Mouse (Mus musculus): ENCODE data around the gene Mapk10. TPM values are rescaled to one million over a fixed set of nuclear protein-coding genes. Genes with fewer than 3 reads are reported as not detected.
"Not testable (repeated sequence)": the region's sequence is repeated elsewhere in the genome, so short reads cannot be mapped to it uniquely, and the experiment has no call there.

Gene Mapk10
- polyA plus RNA-seq, 1 experiment from 2014 or later, result 7.2 TPM

- WGBS, result 79% methylated on average over 17 of the region's 17 CpGs
- not testable (repeated sequence) for H3K4me1 ChIP-seq (ENCODE audit: control insufficient read depth, insufficient read depth, low read length); H3K36me3 ChIP-seq (ENCODE audit: control insufficient read depth, insufficient read depth, low read length); ATAC-seq (ENCODE audit: insufficient read depth, low FRiP score); H3K4me3 ChIP-seq (replicated peaks; ENCODE audit: low read length); H3K27me3 ChIP-seq (ENCODE audit: control insufficient read depth, insufficient read depth, low read length); H3K27ac ChIP-seq (ENCODE audit: low read length); H3K4me2 ChIP-seq (ENCODE audit: low read depth, low read length); H3K9me3 ChIP-seq (replicated peaks; ENCODE audit: control insufficient read depth, low read length); H3K9ac ChIP-seq (ENCODE audit: low read length)
Observed at GRCm38 (mm10) chr5:102943864-102944630, 267.1 kb downstream of the Mapk10 start.

- H3K4me2 ChIP-seq (ENCODE audit: low read depth, low read length), result no peak overlapping the region
- no peaks in the 10 kb centered on the region for H3K9me3 ChIP-seq (replicated peaks; ENCODE audit: control insufficient read depth, low read length)
- no peak overlapping the region for H3K9ac ChIP-seq (ENCODE audit: low read length)
- no peaks in the 10 kb centered on the region for H3K27me3 ChIP-seq (ENCODE audit: control insufficient read depth, insufficient read depth, low read length)
- H3K36me3 ChIP-seq (ENCODE audit: control insufficient read depth, insufficient read depth, low read length), result no peaks in the 10 kb centered on the region
- no peak overlapping the region for H3K27ac ChIP-seq (ENCODE audit: low read length)
- H3K4me1 ChIP-seq (ENCODE audit: control insufficient read depth, insufficient read depth, low read length), result no peaks in the 10 kb centered on the region
- no peak overlapping the region for H3K4me3 ChIP-seq (replicated peaks; ENCODE audit: low read length)
- WGBS, result 52% methylated on average over 6 of the region's 6 CpGs
- ATAC-seq (ENCODE audit: insufficient read depth, low FRiP score), result no peak
Observed at GRCm38 (mm10) chr5:102930161-102930560, 281.0 kb downstream of the Mapk10 start.

- H3K27ac ChIP-seq (ENCODE audit: low read length), result no peak overlapping the region
- ATAC-seq (ENCODE audit: insufficient read depth, low FRiP score), result no peak
- no peaks in the 10 kb centered on the region for H3K27me3 ChIP-seq (ENCODE audit: control insufficient read depth, insufficient read depth, low read length)
- H3K36me3 ChIP-seq (ENCODE audit: control insufficient read depth, insufficient read depth, low read length), result no peaks in the 10 kb centered on the region
- H3K4me3 ChIP-seq (replicated peaks; ENCODE audit: low read length), result no peak overlapping the region
- H3K9ac ChIP-seq (ENCODE audit: low read length), result no peak overlapping the region
- no peak overlapping the region for H3K4me2 ChIP-seq (ENCODE audit: low read depth, low read length)
- WGBS, result 81% methylated on average over 5 of the region's 5 CpGs
- no peaks in the 10 kb centered on the region for H3K4me1 ChIP-seq (ENCODE audit: control insufficient read depth, insufficient read depth, low read length)
- no peaks in the 10 kb centered on the region for H3K9me3 ChIP-seq (replicated peaks; ENCODE audit: control insufficient read depth, low read length)
Observed at GRCm38 (mm10) chr5:102926786-102927185, 284.3 kb downstream of the Mapk10 start.

GRCm38 (mm10) chr5:102920199-102920598 lies 290.9 kb downstream of the Mapk10 start:
- ATAC-seq (ENCODE audit: insufficient read depth, low FRiP score), result no peak

GRCm38 (mm10) chr5:102905441-102906211 lies 305.5 kb downstream of the Mapk10 start:
- Histone ChIP-seq H3K4me3 (replicated peaks; ENCODE audit: low read length) (no peak overlapping the region), H3K27me3 (ENCODE audit: control insufficient read depth, insufficient read depth, low read length) (no peaks in the 10 kb centered on the region), H3K36me3 (ENCODE audit: control insufficient read depth, insufficient read depth, low read length) (no peaks in the 10 kb centered on the region), H3K4me1 (ENCODE audit: control insufficient read depth, insufficient read depth, low read length) (no peaks in the 10 kb centered on the region), H3K27ac (ENCODE audit: low read length) (no peak overlapping the region), H3K9me3 (replicated peaks; ENCODE audit: control insufficient read depth, low read length) (no peaks in the 10 kb centered on the region), H3K4me2 (ENCODE audit: low read depth, low read length) (no peak overlapping the region), H3K9ac (ENCODE audit: low read length) (no peak overlapping the region)
- 43% methylated on average over 13 of the region's 13 CpGs for WGBS
- ATAC-seq (ENCODE audit: insufficient read depth, low FRiP score), result no peak

More at GRCm38 (mm10) chr5:102920199-102920598, 290.9 kb downstream of the Mapk10 start:
- no peak overlapping the region for H3K27ac ChIP-seq (ENCODE audit: low read length)
- H3K27me3 ChIP-seq (ENCODE audit: control insufficient read depth, insufficient read depth, low read length), result no peaks in the 10 kb centered on the region
- 85% methylated on average over 2 of the region's 2 CpGs for WGBS
- H3K9ac ChIP-seq (ENCODE audit: low read length), result no peak overlapping the region
- H3K4me3 ChIP-seq (replicated peaks; ENCODE audit: low read length), result no peak overlapping the region
- no peaks in the 10 kb centered on the region for H3K9me3 ChIP-seq (replicated peaks; ENCODE audit: control insufficient read depth, low read length)
- no peaks in the 10 kb centered on the region for H3K36me3 ChIP-seq (ENCODE audit: control insufficient read depth, insufficient read depth, low read length)
- no peaks in the 10 kb centered on the region for H3K4me1 ChIP-seq (ENCODE audit: control insufficient read depth, insufficient read depth, low read length)
- H3K4me2 ChIP-seq (ENCODE audit: low read depth, low read length), result no peak overlapping the region

- H3K27me3 ChIP-seq (ENCODE audit: control insufficient read depth, insufficient read depth, low read length), result no peaks in the 10 kb centered on the region
- no peaks in the 10 kb centered on the region for H3K9me3 ChIP-seq (replicated peaks; ENCODE audit: control insufficient read depth, low read length)
- no peak overlapping the region for H3K9ac ChIP-seq (ENCODE audit: low read length)
- WGBS, result 81% methylated on average over 12 of the region's 12 CpGs
- H3K27ac ChIP-seq (ENCODE audit: low read length), result no peak overlapping the region
- no peaks in the 10 kb centered on the region for H3K36me3 ChIP-seq (ENCODE audit: control insufficient read depth, insufficient read depth, low read length)
- ATAC-seq (ENCODE audit: insufficient read depth, low FRiP score), result no peak
- H3K4me1 ChIP-seq (ENCODE audit: control insufficient read depth, insufficient read depth, low read length), result no peaks in the 10 kb centered on the region
- no peak overlapping the region for H3K4me3 ChIP-seq (replicated peaks; ENCODE audit: low read length)
- H3K4me2 ChIP-seq (ENCODE audit: low read depth, low read length), result no peak overlapping the region
Observed at GRCm38 (mm10) chr5:102904066-102904465, 307.1 kb downstream of the Mapk10 start.

- no peaks in the 10 kb centered on the region for H3K27me3 ChIP-seq (ENCODE audit: control insufficient read depth, insufficient read depth, low read length)
- no peak for ATAC-seq (ENCODE audit: insufficient read depth, low FRiP score)
- peaks cover 3% of the 10 kb centered on the region; the same call in 1 of the 2 replicates for H3K4me1 ChIP-seq (ENCODE audit: control insufficient read depth, insufficient read depth, low read length)
- H3K27ac ChIP-seq (ENCODE audit: low read length), result no peak overlapping the region
- 85% methylated on average over 9 of the region's 9 CpGs for WGBS
- H3K36me3 ChIP-seq (ENCODE audit: control insufficient read depth, insufficient read depth, low read length), result no peaks in the 10 kb centered on the region
- no peak overlapping the region for H3K4me2 ChIP-seq (ENCODE audit: low read depth, low read length)
- no peak overlapping the region for H3K4me3 ChIP-seq (replicated peaks; ENCODE audit: low read length)
- no peaks in the 10 kb centered on the region for H3K9me3 ChIP-seq (replicated peaks; ENCODE audit: control insufficient read depth, low read length)
- no peak overlapping the region for H3K9ac ChIP-seq (ENCODE audit: low read length)
Observed at GRCm38 (mm10) chr5:102903487-102903886, 307.6 kb downstream of the Mapk10 start.

- H3K4me1 ChIP-seq (ENCODE audit: control insufficient read depth, insufficient read depth, low read length), result peaks cover 3% of the 10 kb centered on the region; the same call in 1 of the 2 replicates
- H3K27ac ChIP-seq (ENCODE audit: low read length), result no peak overlapping the region
- no peaks in the 10 kb centered on the region for H3K36me3 ChIP-seq (ENCODE audit: control insufficient read depth, insufficient read depth, low read length)
- no peak overlapping the region for H3K9ac ChIP-seq (ENCODE audit: low read length)
- no peak for ATAC-seq (ENCODE audit: insufficient read depth, low FRiP score)
- no peak overlapping the region for H3K4me2 ChIP-seq (ENCODE audit: low read depth, low read length)
- no peaks in the 10 kb centered on the region for H3K9me3 ChIP-seq (replicated peaks; ENCODE audit: control insufficient read depth, low read length)
- no peak overlapping the region for H3K4me3 ChIP-seq (replicated peaks; ENCODE audit: low read length)
- H3K27me3 ChIP-seq (ENCODE audit: control insufficient read depth, insufficient read depth, low read length), result no peaks in the 10 kb centered on the region
- 77% methylated on average over 5 of the region's 5 CpGs for WGBS
Observed at GRCm38 (mm10) chr5:102901176-102901575, 310.0 kb downstream of the Mapk10 start.

- H3K4me2 ChIP-seq (ENCODE audit: low read depth, low read length), result no peak overlapping the region
- no peaks in the 10 kb centered on the region for H3K9me3 ChIP-seq (replicated peaks; ENCODE audit: control insufficient read depth, low read length)
- WGBS, result 85% methylated on average over 6 of the region's 6 CpGs
- ATAC-seq (ENCODE audit: insufficient read depth, low FRiP score), result no peak
- no peaks in the 10 kb centered on the region for H3K36me3 ChIP-seq (ENCODE audit: control insufficient read depth, insufficient read depth, low read length)
- peaks cover 3% of the 10 kb centered on the region; the same call in 1 of the 2 replicates for H3K4me1 ChIP-seq (ENCODE audit: control insufficient read depth, insufficient read depth, low read length)
- H3K27me3 ChIP-seq (ENCODE audit: control insufficient read depth, insufficient read depth, low read length), result no peaks in the 10 kb centered on the region
- H3K9ac ChIP-seq (ENCODE audit: low read length), result no peak overlapping the region
- no peak overlapping the region for H3K4me3 ChIP-seq (replicated peaks; ENCODE audit: low read length)
- no peak overlapping the region for H3K27ac ChIP-seq (ENCODE audit: low read length)
Observed at GRCm38 (mm10) chr5:102899680-102900215, 311.4 kb downstream of the Mapk10 start.
